Mouse (Mus musculus) monocyte, adult 59 days (primary cell): ENCODE data around the gene Il17c. TPM values are rescaled to one million over a fixed set of nuclear protein-coding genes. Genes with fewer than 3 reads are reported as not detected.

Source experiments
- total RNA-seq, 2 experiments: library from RNA; stranded (reverse); gene quantifications; one replicate each; pipeline ENCODE4 v1.2.4; 2023

Gene Il17c
- total RNA-seq, result under 1 TPM in 1 of 2 experiments, not detected in 1; 0.73 TPM

GRCm38 (mm10) chr8:122421376-122422070 is at the start of gene Il17c:
Gene Il17c, plus strand, starts transcription at chr8:122422020.

GRCm38 (mm10) chr8:122376365-122377231 is 45.2 kb upstream of the Il17c start, which contains the start of gene Zc3h18:
Gene Zc3h18, plus strand, starts transcription at chr8:122376609.

GRCm38 (mm10) chr8:122432443-122433268 is 10.8 kb downstream of the Il17c start, which contains the start of gene Cyba:
Gene Cyba, minus strand, starts transcription at chr8:122432930.

DNA sequence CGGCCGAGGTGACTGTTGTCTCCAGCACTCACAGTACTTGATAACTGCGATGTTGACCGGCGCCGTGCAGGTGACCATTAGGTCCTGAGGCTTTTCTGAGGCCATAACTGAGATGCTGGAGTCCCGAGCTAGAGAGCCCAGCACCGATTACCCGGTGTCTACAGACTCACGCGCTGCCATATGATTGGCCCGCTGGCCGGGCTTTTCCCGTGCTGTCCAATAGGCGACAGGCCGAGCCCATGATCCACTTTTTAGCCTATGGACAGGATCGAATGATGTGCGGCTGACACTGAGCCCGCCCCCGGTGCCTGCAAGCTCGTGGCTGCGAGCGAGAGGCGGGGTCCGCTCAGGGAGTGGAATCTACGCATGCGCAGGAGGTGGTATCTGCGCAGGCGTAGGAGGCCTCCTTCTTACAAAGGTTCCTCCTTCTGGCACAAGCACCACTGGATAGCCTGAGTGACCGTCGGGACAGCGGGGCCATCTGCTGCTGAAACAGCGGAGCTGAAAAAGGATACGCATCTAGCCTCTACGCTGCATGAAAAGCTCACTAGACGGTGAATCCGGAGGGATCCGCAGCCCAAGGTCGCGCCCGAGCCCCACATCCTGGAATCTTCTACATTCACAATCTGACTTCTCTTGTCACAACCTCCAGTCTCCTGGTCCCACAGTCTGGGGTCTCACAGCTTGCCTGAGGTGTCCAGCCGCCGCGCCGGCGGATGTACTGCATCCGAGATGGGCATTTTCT is 21.6 kb downstream of the Il17c start, which contains the start of gene Mvd:
Gene Mvd, minus strand, starts transcription at position 161 of the 745 bp plus-strand sequence.

DNA sequence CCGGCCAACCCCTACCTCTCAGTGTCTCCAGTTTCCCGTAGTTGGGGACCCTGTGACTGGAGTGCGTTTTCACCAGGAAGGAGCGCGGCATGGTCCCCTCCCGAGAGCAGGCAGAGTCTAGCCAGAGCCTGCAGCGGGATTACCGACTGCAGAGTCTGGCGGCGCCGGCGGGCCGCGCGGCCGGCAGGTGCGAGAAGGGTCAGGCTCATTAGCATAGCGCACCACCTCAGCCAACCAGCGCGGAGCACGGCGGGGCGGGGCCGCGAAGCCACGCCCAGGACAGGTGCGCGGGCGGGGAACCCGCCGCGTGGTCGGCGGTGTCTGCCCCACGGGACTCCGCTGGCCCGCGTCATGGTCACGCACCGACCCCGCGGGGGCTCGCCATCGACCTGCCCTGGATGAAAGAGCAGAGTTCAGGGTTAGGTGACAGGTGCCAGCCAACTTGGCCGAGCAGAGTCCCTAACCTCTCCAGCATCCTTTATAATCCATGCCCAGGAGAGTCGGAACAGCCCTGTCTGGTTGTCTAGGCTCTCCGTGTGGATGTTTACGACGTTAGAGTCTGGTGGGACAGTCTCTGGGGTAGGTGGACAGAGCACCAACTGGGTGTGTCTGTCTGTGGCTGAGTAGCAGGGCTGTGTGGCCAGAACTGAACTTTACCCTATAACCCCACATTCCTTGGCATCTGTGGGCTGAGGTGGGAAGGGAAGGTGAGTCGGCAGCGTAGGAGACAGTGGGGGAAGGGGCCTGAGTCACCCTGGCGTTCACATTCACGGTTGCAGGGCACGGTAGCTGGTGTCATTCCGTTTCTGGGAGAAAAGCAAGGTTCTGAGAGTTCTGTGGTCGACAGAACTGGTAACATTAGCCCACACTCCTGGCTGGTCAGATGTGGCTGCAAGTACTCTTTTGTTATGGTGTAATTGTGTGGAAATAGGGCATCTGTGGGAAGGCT is 39.0 kb downstream of the Il17c start, which contains the start of gene Snai3:
Gene Snai3, minus strand, starts transcription at position 210 of the 949 bp plus-strand sequence.

Other genes starting within 250 kb of the Il17c start
- 1 to 10 TPM; 6.2 to 8.8 TPM for gene Zfpm1, start 139.9 kb upstream of the Il17c start, total RNA-seq
- gene Trhr2, start 61.3 kb upstream of the Il17c start, total RNA-seq, result not detected
- 10 to 100 TPM; 73.0 to 84.4 TPM for gene Zc3h18, start 45.4 kb upstream of the Il17c start, total RNA-seq
- 100 to 1,000 TPM; 719 to 753 TPM for gene Cyba, start 10.9 kb downstream of the Il17c start, total RNA-seq
- 10 to 100 TPM; 27.0 to 27.9 TPM for gene Mvd, start 21.4 kb downstream of the Il17c start, total RNA-seq
- not detected for gene Snai3, start 38.7 kb downstream of the Il17c start, total RNA-seq
- 10 to 100 TPM; 79.5 to 90.9 TPM for gene Rnf166, start 54.0 kb downstream of the Il17c start, total RNA-seq
- 10 to 100 TPM; 16.9 to 21.0 TPM for gene Ctu2, start 54.1 kb downstream of the Il17c start, total RNA-seq
- gene Piezo1, start 129.3 kb downstream of the Il17c start, total RNA-seq, result 100 to 1,000 TPM; 125 to 127 TPM
- 10 to 100 TPM; 23.8 to 29.1 TPM for gene Cdt1, start 146.0 kb downstream of the Il17c start, total RNA-seq
- 100 to 1,000 TPM; 142 to 157 TPM for gene Aprt, start 154.9 kb downstream of the Il17c start, total RNA-seq
- 10 to 100 TPM; 30.8 to 32.1 TPM for gene Galns, start 189.4 kb downstream of the Il17c start, total RNA-seq
- 10 to 100 TPM; 40.8 to 50.4 TPM for gene Trappc2l, start 189.6 kb downstream of the Il17c start, total RNA-seq
- under 1 TPM in 1 of 2 experiments, not detected in 1; 0.79 TPM for gene Pabpn1l, start 200.7 kb downstream of the Il17c start, total RNA-seq